Mouse (Mus musculus) E14TG2a.4 (cell line): ENCODE results near the gene Armcx3.
"Not testable (repeated sequence)": the region's sequence is repeated elsewhere in the genome, so short reads cannot be mapped to it uniquely, and the experiment has no call there.

ENCODE experiments used
- CTCF ChIP-seq: conservative IDR thresholded peaks from 2 replicates; pipeline ENCODE4 v1.5.1; 2014; ENCODE audit warnings: low read length
- POU5F1 ChIP-seq: IDR thresholded peaks from 2 replicates; pipeline ENCODE4 v1.6.1; 2014; ENCODE audit warnings: low read length, borderline replicate concordance

GRCm38 (mm10) chrX:134763428-134764198, 7.2 kb downstream of the Armcx3 start:
- TF ChIP-seq CTCF, POU5F1: not testable (repeated sequence)
